Mouse (Mus musculus) mouse embryonic stem cell (cell line): ENCODE data around the gene Ythdc1.

ENCODE experiments used
- in situ Hi-C, 2 experiments: fragments of 300-500 bp; cut with MboI; formaldehyde crosslinking; loops; 1 replicate in 1 of 2; 3 replicates in 1 of 2; pipeline ENCODE4 v1.14.3; 2019 to 2020; ENCODE audit warnings: low sequenced_read_pairs in 2 of 2, low pct_unique_long_range_greater_than_20kb in 1 of 2, mixed read lengths in 1 of 2; ENCODE audit not compliant: unreplicated experiment in 1 of 2

Gene Ythdc1

DNA sequence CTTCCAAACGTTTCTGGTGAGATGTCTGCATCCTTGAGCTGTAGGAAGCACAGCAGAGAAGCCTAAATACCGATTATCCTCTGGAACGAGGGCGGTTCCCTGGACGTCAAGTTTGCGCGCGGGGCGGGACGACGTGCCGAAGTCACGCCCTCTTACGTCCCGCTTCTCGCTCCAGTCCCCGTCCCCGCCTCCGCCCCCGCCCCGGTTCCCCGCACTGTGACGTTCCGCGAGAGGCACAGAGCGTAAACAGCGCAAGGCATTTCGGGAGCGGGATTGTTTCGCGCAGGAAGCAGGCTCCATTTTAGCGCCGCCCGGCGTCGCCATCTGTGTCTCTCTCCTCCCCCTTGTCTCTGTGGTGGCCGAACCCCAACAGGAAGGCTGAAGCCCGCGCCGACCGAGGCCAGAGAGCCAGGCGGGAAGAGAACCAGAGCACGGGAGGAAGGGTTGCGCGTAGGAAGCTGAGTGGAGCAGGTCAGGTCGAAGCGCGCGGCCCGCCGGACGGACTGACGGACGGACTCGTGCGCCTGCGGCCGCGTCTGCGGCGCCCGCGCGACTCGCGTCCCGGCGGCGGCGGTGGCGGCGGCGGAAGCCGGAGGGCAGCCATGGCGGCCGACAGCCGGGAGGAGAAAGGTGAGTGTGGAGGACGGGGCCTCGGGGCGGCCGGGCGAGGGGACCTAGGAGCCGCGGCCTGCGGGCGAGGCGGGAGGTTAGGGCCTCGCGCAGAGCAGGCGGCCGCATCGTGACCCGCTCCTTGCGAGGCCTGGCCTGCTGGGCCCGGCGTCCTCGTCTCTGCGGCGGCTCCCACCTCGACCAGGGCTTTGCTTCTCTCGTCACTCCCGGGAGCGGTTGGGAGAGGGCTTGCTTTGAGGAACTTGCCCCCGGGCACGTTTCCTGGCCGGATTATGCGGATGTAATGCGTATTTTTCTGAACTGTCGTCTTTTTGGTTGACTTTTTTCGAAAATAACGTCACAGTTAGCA is at the start of gene Ythdc1:
Gene Ythdc1 (plus strand): TSS at position 260 of the 979 bp plus-strand sequence.
- in situ Hi-C loops: loop anchor here (25.0 kb wide), 3 partner anchors 392 to 767 kb away; partner anchors contain the start of gene Gnrhr (in 1 of the 2)

DNA sequence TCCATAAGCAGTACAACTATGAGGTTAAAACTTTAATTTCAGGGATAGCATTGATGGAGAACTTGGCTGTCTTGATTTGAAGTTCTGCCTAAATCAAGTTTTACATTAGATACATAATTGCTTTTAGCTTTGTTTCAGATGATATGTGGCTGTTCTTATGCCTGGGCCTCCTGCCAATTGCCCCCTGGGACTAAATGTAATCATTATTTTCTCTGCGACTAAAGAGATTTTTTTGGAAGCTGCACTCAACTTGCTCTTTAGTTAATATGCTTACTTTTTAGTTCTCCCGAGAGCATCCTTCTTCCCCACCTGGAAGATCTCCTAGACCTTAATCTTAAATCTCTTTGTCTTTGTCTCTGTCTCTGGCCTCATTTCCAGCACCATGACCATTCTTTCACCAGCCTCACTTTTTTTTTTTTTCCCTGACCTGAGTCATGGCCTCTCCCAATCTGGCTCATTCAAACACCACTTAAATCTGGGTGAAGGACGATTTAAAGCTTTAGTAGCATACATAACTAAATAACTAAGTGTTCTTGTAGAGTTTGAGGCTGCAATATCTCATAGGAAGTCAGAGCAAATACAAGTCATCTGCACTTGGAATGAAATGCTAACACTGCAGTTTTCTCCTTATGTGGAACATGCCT is 34.9 kb upstream of the Ythdc1 start:
- in situ Hi-C loops: no loop called here

DNA sequence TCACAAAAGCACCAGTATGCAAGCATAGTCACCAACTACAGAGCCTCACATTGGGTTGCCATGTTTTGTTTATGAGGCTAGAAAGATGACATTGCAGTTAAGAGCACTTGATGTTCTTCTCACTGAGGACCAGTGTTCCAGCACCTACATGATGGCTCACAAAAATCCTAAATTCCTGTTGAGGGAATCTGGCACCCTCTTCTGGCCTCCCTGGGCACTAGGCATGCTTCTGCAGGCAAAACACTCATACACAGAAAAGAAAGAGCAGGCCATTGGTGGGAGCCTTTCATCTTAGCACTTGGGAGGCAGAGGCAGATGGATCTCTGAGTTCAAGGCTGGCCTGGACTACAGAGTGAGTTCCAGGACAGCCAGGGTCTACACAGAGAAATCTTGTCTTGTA is 33.0 kb upstream of the Ythdc1 start:
- in situ Hi-C loops: no loop called here

DNA sequence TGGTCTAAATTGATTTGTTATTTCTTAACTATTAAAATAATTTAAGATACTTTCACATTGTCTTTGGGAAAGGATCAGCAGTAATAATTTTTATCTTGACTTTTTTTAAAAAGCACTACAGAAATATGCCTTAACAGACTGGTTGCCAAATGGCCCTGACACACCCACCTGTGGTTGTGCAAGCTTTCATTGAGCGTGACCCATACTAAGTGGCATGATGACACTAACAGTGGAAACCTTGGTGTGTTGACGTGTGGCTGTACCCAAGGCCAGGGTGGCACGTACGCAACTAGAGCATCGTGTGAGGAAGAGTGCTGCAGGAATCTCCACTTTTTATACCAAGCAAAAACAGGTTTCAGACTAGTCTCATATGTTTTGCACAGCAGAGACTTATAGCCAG is 27.1 kb upstream of the Ythdc1 start:
- in situ Hi-C loops: loop anchor here in 1 of 2 experiments (25.0 kb wide), 1 partner anchor 590 kb away; the partner anchor contains the start of gene Gnrhr

DNA sequence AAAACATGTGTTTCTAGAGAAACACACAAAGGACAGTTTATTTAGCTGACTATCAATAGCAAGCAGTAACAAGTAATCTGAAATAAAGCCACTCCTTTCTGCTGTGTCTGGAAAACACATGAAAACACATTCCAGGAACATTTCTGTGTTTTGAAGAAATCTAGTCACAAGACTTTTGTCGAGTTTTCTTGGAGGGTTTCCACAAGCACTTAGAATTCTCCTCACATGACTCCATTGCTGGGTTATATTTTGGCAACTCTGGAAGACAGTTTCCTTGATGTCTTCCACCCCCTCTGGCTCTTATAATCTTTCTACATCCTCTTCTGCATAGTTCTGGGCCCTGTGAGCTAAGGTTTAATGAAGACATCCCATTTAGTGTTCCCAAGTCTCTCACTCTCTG is 25.6 kb upstream of the Ythdc1 start:
- in situ Hi-C loops: loop anchor here in 1 of 2 experiments (25.0 kb wide), 1 partner anchor 591 kb away; the partner anchor contains the start of gene Gnrhr

DNA sequence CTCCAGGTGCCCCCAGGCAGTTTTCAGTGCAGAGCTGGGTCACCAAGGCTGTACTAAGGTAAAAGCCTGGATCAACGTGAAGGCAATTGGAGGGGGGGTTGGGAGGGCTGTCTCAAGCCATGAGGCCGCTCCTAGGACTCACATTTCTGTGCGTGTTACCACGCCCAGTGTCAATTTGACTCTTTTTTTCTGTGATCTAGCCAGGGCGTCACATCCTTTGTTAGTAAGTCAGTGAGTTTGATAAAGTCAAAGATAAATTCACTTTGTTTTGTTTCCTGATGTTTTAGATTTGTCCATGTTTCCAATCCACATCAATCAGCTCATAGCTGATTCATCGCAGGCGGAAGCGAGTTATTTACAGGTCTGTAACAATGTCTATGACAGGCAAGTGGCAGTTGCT is 21.0 kb upstream of the Ythdc1 start:
- in situ Hi-C loops: loop anchor here in 1 of 2 experiments (25.0 kb wide), 1 partner anchor 596 kb away; the partner anchor contains the start of gene Gnrhr

DNA sequence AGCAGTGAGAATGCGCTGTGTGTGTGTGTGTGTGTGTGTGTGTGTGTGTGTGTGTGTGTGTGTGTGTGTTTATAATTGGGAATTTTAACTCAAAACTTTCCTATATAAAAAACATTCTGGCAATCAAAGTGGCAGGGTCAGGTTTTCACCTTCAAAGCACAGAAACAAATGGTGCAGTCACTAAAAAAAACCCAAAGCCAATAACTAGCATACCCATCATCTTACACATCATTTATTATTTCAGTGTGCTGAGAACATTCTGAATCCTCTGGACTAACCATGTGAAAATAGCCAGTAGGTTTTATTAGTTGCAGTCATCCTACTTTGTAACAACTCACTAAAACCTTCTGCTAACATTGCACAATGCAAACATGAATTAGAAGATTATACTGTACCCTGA is 19.8 kb upstream of the Ythdc1 start:
- in situ Hi-C loops: loop anchor here in 1 of 2 experiments (25.0 kb wide), 1 partner anchor 597 kb away; the partner anchor contains the start of gene Gnrhr

DNA sequence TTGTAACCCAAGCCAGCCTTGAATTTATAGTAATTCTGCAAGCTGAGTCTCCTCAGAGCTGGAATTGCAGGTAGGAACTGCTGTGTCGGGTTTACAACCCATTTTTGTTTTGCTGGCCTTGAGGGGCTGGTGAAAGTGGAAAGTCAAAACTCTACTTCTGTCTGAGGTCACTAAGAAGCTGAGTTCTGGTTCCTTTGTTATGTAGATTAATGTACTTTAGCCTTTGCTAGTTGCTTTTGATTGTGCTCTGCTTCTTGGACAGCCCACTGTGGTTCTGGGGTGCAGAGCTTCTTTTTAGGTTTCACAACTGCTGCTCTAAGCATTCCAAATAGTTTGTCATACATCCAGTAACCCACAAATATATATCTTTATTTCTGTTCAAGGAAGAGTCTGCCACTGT is 17.2 kb upstream of the Ythdc1 start:
- in situ Hi-C loops: loop anchor here in 1 of 2 experiments (25.0 kb wide), 1 partner anchor 599 kb away; the partner anchor contains the start of gene Gnrhr

DNA sequence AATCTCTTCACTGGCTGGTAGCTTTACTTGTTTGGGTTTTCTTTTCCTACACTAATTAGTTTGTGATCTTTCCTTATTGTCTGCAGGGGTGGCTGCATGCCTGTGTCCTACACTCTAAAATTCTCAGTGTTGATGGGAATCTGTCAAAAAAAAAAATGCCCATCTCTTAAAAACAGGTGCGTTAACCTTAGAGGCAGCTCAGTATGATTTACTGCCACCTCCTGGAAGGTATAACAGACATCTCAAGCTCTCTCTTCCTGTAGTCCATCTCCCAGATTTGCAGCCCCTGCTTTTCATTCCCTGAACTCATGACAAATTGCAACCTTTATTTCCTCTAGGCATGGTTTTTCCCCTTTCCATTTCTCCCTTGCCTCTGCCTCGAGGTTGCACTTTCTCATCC is 14.1 kb upstream of the Ythdc1 start:
- in situ Hi-C loops: loop anchor here in 1 of 2 experiments (25.0 kb wide), 1 partner anchor 603 kb away; the partner anchor contains the start of gene Gnrhr

DNA sequence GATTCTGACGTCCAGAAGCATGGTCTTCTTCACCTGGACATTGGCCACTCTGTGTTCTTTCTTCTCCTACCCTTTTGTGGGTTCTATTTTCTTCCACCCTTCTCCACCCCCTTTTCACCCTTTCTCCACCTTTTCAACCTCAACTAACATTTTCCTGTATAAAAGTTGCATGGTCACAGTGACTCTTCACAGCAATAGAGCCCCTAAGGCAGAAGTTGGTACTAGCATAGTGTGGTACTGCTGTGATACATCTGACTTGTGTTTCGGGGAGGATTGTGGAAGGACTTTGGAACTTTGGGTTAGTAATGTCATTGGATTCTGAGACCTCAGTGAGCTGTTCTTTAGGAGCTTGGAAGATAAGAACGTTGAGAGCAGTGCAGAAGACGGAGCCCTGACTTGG is 11.8 kb upstream of the Ythdc1 start:
- in situ Hi-C loops: loop anchor here in 1 of 2 experiments (25.0 kb wide), 1 partner anchor 605 kb away; the partner anchor contains the start of gene Gnrhr

DNA sequence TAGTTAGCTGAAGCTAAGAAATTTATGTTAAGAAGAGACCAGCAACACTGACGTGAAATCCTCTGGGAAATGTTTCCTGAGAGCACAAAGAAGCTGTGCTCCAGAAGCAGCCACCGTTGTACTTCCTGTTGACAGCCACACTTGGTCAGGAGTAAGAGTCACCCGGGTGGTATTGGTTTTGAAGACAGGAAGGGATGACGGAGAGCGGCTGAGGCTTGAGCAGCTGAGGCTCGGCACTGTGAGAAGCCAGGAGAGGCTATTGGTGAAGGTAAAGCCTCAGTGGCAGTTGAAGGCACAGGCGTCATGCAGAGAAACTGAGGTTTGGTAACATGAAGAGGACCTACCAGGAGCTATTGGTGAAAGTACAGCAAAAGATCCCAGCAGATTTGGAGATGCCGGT is 11.2 kb upstream of the Ythdc1 start:
- in situ Hi-C loops: loop anchor here in 1 of 2 experiments (25.0 kb wide), 1 partner anchor 606 kb away; the partner anchor contains the start of gene Gnrhr

DNA sequence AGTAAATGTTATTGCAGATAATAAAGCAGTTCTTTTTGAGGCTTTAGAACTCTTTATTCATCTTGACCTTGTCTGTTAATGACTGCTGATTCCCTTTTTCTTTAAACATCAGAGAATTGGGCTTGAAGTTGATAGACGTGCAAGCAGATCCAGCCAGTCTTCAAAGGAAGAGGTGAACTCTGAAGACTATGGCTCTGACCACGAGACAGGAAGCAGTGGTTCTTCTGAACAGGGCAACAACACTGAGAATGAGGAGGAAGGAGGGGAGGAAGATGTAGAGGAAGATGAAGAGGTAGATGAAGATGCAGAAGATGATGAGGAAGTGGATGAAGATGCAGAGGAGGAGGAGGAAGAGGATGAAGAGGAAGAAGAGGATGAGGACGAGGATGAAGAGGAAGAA is 12.8 kb downstream of the Ythdc1 start:
- in situ Hi-C loops: loop anchor here (25.0 kb wide), 3 partner anchors 404 to 779 kb away; partner anchors contain the start of gene Gnrhr (in 1 of the 2)

DNA sequence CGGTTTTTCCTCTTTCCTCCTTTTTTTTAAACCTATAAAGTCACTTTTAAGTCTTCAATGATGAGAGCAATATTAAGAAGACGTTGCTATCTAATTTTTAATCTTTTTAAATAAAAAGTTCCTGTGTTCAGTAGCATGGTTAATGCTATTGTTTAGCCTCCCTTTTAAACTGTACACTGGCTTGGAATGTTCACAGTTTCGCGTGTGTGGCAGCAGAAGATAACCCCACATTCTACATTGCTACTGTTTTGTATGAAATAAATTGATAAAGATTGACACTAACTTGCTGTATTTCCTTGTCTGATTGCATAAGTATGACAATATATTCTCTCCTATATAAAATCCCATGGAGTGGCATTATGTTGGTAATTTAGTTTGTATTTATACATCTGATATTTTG is 32.4 kb downstream of the Ythdc1 start:
- in situ Hi-C loops: loop anchor here in 1 of 2 experiments (25.0 kb wide), 1 partner anchor 601 kb away; no protein-coding TSS in a partner anchor

DNA sequence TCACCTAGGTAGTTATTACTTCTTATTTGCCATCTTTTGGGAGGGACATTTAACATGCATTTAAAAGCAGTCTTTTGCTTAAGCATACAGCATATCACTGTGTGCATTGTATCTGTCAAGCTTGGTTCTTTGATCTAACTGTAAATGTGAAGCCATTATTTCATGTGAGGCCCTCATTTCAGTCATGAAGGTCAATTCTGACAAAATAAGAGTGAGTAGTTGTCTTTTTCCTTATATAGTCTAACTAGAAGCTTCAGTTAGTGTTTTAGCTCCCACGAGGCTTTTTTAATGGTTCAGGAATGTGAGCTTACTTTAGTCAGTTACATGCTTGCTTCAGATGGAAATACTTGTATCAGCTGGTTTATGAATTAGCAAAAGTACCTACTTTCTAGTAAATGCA is 34.1 kb downstream of the Ythdc1 start:
- in situ Hi-C loops: loop anchor here in 1 of 2 experiments (25.0 kb wide), 1 partner anchor 599 kb away; no protein-coding TSS in a partner anchor

DNA sequence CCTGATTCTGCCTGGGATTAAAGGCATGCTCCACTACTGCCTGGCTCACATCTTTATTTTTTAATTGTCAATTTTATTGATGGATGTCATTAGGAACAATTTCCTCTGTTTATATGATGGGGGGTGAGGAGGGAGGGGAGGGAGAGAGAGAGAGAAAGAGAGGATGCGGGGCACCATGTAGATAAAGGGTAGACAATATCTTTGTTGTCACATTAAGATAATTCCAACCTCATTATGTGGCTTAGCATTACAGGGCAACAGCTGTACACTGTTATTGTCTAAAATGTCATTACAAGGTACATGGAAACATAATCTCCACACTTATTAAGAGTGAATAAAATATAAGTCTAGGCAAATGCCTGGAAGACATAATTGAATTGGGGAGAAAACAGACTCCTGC is 35.5 kb downstream of the Ythdc1 start:
- in situ Hi-C loops: loop anchor here in 1 of 2 experiments (25.0 kb wide), 1 partner anchor 598 kb away; no protein-coding TSS in a partner anchor

DNA sequence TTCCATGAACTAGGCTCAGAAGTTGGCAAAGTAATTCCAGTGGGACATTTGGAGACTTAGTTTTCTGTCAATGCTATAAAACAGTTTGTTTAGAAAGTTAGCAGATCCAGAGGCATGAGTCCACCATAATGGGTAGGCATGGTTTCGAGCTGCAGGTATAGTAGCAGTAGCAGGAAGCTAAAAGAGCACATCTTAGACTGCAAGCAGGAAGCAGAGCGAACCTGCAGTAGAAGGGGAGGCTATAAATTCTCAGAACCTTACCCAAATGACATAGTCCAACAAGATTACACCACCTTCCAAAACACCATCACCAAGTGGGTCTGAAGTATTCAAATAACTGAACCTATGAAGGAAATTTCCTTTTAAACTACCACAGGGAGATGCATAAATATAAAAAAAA is 36.2 kb downstream of the Ythdc1 start:
- in situ Hi-C loops: loop anchor here in 1 of 2 experiments (25.0 kb wide), 1 partner anchor 597 kb away; no protein-coding TSS in a partner anchor

DNA sequence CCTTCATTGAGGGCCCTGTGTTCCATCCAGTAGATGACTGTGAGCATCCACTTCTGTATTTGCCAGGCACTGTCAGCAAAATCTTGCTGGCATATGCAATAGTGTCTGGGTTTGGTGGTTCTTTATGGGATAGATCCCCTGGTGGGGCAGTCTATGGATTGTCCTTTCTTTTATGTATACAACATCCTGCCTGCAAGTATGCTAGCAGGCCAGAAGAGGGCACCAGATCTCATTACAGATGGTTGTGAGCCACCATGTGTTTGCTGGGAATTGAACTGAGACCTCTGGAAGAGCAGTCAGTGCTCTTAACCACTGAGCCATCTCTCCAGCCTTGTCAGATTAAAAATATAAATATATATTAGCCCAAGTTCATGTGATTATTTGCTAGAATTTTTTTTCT is 37.2 kb downstream of the Ythdc1 start:
- in situ Hi-C loops: loop anchor here in 1 of 2 experiments (25.0 kb wide), 1 partner anchor 596 kb away; no protein-coding TSS in a partner anchor

DNA sequence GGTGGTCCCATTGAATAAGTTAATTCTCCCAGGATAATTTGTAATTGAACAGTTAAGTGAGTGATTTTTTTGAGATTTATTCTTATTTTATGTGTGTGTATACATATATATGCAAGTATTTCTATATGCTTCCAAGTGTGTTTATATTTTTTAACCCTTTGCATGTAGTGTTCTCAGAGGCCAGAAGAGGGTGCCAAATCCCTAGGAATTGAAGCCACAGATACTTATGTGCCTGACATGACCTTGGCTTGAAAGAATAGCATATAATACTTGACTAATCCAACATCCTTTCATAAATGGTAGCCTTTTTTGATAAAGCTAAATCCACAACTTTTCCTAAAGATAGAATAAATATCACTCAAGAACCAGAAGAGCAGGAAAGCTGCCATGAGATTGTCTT is 46.1 kb downstream of the Ythdc1 start:
- in situ Hi-C loops: loop anchor here (25.0 kb wide), 3 partner anchors 287 to 487 kb away; partner anchors contain the start of genes Ugt2a3 (in 1 of the 2) and Ugt2b5 (in 1 of the 2)
